Mouse (Mus musculus) cerebellum, postnatal 14 days (tissue): ENCODE measurements at regions not wholly inside any gene's neighbourhood (a gene's known extent, or its start where the extent isn't known, plus 50 kb on each side); places are given as distances from the start of the nearest gene placed in this dataset.

Experiments
- DNase-seq, 2 experiments: peaks; one replicate each; pipeline ENCODE4 v3.0.0; 2021; ENCODE audit warnings: mixed read lengths in 2 of 2

DNA sequence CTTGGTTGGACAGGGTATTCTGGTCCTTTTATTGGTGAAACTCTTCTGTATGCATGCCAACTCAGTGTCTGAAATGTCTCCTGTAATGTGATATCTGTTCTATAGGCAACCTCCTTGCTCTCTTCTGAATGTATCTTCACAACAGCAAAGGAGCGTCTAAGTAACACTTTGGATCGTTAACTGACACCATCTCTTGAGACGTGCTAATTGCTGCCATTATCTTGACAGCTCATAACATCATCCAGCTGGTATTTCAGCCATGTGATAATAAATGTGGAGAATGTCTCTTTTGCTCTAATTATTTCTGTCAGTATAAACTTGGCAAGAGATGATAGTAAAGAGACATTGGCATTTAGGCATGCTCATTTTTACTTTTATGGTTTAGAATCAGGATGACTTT, 68.8 kb upstream of the Col8a1 start:
- no peak for DNase-seq

GRCm38 (mm10) chr16:57845416-57845815, 90.9 kb upstream of the Col8a1 start:
- DNase-seq: no peak

- DNase-seq: no peak
These were observed 91.8 kb upstream of the Col8a1 start for GRCm38 (mm10) chr16:57846386-57846785.

DNA sequence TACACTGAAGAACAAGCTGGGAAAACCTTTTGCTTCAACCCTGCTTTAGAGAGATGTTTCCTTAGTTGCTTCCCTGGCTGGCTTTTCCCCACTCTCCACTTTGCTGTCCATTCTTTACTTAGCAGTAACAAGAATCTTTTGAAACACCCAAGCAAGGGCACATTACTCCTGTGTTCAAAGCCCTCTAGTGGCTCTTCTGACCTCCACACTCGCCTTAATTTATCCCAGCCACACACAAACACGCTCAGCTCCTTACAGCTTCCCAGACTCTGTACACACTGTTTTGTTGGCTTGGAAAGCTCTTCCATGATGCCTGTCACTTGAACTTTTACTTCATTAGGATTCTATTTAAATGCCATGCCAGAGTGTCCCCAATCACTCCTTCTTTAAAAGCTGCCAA, 97.3 kb upstream of the Col8a1 start:
- DNase-seq: peak in 1 of 2 experiments; percentile 1

DNA sequence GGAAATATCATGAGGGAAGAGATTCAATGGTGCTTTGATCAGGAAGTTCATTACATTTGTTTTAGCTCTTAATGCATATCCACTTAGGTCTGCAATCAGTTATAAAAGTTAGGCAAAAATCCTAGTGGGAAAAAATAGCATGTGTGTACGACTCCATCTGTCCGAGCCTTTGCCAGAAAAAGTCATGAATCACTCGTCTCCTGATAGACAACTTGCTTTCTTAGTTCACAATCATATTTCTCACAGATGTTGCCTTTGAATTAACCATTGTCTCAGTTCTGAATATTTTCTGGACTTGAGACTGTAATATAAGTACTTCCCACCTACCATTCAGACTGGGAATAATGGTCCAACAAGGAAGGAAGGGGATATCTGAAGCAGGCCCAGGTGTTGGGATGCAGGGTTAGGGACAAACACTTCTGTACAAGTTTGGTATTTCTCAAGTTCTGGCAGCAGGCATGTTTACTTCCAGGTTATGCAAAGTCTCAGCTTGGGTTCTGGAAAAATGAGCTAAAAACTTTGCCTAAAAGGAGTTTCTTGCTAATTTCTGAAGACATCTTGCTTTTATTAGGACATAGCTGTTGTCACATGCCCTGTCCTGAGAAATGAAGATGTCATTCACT, 98.4 kb upstream of the Col8a1 start:
- DNase-seq: no peak

GRCm38 (mm10) chr16:57853751-57854150, 99.2 kb upstream of the Col8a1 start:
- DNase-seq: no peak

DNA sequence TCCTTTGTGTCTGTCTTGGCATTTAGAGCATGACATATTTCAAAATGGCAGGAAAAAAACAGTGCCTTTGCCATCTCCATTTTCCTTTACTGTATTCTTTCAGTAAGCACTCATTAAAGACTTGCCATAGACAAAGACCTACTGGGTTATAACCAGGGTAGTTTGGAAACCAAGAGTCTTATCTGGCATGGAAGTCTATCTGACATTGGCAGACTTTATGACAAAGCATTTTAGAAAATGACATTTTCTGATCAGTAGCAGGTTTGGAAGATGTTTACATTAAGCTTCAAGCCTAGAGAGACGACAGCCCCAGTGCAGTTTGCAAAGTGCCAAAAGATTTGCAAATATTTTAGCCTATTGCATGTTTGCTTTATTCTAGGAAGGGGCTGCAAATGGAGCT, 102.5 kb upstream of the Col8a1 start:
- DNase-seq: no peak

GRCm38 (mm10) chr16:57858151-57858764, 103.7 kb upstream of the Col8a1 start:
- no peak for DNase-seq

- peak in 1 of 2 experiments; percentile 3 for DNase-seq
These were observed 104.2 kb upstream of the Col8a1 start for GRCm38 (mm10) chr16:57858765-57859201.

DNA sequence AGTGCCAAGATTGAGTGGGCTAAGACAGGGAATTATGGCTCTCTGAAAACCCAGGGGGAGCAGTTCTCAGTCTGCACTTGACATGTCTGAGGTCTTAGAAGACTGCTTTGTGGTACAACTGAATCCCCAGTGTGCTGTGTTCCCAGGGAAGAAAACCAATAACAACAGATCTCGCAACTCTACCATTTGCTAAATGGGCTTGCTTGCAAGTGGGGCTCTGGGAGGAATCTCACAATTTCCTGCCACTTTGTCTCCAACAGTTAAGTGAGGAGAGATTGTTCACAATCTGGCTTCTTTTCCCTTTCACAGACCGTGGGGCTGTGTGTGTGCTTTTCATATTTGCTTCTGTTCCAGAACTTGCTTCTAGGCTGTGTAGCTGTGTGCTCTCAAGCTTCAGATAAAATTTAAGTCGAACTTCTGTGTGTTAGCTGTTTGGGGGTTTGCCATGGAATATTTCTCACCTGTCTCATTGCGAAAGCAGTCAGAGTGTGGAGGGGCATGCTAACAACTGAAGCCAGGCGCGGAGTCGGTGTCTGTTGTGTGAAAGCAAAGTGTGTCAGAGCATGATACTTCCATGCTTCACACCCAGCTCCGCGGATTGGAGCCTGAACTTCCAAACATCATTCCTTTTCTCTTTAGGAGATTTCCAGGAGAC, 108.8 kb upstream of the Col8a1 start:
- no peak for DNase-seq

DNA sequence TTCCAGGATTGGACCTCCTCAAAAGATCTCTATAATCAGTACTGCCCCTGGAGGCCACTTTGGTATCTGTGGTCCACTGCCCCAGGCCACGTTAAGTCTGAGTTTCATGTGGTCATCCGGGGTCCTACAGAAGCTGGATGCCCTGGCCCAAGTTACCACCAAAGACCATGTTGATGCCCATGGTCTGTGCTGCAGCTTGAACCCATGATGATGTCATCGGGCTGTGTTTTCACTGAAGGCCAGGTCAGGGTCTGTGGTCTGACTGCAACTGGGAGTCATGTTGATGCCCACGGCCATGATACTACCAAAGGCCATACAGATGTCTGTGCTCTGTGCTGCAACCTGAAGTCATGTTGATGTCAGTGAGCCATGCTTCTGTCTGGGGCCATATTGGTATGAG, 122.3 kb upstream of the Col8a1 start:
- DNase-seq: no peak

DNA sequence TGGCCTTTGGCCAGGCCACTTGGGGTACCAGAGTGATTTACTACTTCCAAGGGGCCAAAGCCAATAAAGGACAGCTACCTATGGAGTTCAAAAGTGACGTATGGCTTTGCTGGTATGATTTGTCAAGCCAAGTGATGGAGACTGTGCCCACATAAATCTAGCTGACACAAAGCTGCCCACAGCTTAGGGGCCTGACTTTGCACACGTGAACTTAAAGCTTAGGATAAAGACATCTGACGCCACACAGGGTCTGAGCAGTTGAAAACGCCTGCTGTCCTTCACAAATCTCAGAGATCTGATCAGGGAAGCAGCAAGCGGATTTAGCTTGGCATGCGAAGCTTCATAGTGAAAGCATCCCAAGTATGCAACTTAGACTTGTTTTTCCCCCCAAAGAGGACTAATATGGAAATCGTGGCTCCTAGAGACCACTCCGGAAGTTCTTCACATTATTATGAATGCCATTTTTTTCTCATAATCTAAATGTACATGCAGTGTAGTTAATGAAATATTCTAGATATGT, 127.1 kb upstream of the Col8a1 start:
- DNase-seq: no peak

GRCm38 (mm10) chr16:57888138-57888537, 133.6 kb upstream of the Col8a1 start:
- DNase-seq: no peak

- DNase-seq: no peak
These were observed 134.0 kb upstream of the Col8a1 start for GRCm38 (mm10) chr16:57888553-57888952.

- DNase-seq: no peak
These were observed 135.6 kb upstream of the Col8a1 start for GRCm38 (mm10) chr16:57890135-57890534.

DNA sequence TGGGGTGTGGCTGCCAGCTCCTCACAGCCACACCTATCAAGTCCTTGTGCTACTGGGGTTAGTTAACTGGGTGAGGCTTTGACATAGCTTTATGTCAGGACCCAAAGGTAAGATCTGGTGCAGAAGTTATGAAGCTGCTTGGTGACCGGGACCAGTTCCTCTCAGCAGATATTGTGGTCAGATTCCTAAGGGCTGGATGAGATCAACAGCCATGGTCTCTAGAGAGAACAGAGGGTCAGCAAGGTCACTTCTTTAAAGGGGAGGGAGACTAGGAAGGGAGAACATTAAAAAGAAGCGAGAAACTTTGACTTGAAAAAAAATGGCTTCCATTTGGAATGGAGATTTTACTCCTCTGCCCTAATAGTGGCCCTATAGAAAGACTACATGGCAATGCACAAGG, 138.6 kb upstream of the Col8a1 start:
- DNase-seq: no peak

DNA sequence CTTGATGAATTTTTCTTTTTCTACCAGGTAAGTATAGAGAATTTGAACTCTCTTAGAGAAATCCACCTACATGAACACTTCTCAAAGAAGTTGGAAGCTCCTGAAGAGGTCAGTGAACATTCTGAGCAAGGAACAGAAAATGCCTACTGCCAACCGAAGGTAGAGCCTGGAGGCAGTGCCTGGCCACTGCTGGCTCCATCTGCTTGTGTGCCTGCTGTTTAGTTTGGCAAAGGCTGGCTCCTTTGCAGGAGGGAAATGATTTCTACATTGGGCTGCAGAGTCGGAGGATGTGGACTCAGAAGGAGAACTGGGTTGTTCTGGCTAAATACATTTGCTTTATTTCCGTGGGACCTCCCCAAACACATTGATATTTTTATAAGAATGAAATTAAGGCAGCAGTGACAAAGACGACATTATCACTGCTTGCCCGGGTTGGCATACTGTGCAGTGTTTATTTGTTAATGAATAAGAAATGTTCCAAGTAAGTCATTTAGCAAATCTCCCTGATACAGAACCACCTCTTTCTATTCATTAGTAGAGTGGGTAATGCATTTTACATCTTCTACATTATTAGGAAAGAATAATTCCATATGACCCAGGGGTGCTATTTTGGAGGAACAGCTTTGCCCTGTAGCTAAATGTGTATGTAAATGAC, 139.3 kb upstream of the Col8a1 start:
- DNase-seq: peak; percentile 65 to 75

- no peak for DNase-seq
These were observed 146.5 kb upstream of the Col8a1 start for GRCm38 (mm10) chr16:57901006-57901405.

GRCm38 (mm10) chr16:57902498-57902897, 148.0 kb upstream of the Col8a1 start:
- no peak for DNase-seq

- DNase-seq: peak; percentile 31 to 58
These were observed 157.5 kb upstream of the Col8a1 start for GRCm38 (mm10) chr16:57912001-57912400.

GRCm38 (mm10) chr16:57914506-57914905, 160.0 kb upstream of the Col8a1 start:
- no peak for DNase-seq

GRCm38 (mm10) chr16:57915451-57915850, 160.9 kb upstream of the Col8a1 start:
- DNase-seq: no peak

DNA sequence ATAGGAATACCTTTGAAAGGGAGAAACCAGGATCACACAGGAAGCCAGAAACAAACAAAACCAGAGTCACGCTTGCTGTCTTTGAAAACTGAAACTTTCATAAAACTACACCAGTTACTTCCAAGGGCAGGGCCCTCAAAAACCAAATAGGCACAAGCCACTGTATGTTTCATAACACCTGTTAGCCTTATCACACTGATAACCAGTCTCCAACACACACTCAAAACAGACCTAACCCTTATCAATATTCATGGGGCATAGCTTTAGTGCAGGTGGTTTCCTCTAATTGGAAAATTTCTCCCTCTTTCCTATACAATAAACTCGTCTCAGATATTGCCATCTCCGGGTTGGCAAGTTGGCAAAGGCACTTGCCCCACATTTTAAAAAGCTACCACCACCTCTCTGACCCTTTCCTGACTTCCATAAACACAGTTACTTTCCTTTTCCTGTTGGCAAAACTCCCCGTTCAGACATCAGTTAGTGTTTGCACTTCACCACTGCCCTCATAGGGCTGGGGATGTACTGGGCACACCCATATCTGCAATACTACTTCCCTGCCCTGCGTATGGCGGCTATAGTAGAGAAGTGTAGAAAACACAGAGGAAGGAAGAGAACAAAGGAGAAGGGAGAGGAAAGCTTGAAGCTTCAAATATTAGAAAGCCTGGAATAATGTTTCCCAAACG, 169.1 kb upstream of the Col8a1 start:
- no peak for DNase-seq
